Mouse (Mus musculus): ENCODE data around the gene Nelfa. TPM values are rescaled to one million over a fixed set of nuclear protein-coding genes. Genes with fewer than 3 reads are reported as not detected.
"Not testable (repeated sequence)": the region's sequence is repeated elsewhere in the genome, so short reads cannot be mapped to it uniquely, and the experiment has no call there.

Gene Nelfa
- polyA plus RNA-seq, 1 experiment from 2014 or later: 25.8 TPM

- no peaks in the 10 kb centered on the region for H3K4me1 ChIP-seq (ENCODE audit: control insufficient read depth in 2 of 2, insufficient read depth in 2 of 2, low read length in 2 of 2)
- H3K4me3 ChIP-seq (ENCODE audit: control insufficient read depth in 1 of 2, insufficient read depth in 1 of 2, low read depth in 1 of 2, low read length in 2 of 2): no peak overlapping the region
- peak overlapping the region; percentile 29; the same call in 1 of the 2 replicates for H3K4me2 ChIP-seq (ENCODE audit: low read length)
- 40% methylated on average over 10 of the region's 10 CpGs for WGBS
- H3K36me3 ChIP-seq (ENCODE audit: control insufficient read depth, insufficient read depth, low read length): no peaks in the 10 kb centered on the region
- no peak overlapping the region for H3K27ac ChIP-seq (replicated peaks in 1 of 2; ENCODE audit: control insufficient read depth in 1 of 2, insufficient read depth in 1 of 2, low read depth in 2 of 2, low read length in 2 of 2)
- H3K9me3 ChIP-seq (ENCODE audit: control insufficient read depth, low read length): peaks cover 18% of the 10 kb centered on the region
- ATAC-seq (ENCODE audit: insufficient number of reproducible peaks, insufficient read depth, low FRiP score, low read depth): no peak
- H3K27me3 ChIP-seq (ENCODE audit: control insufficient read depth, insufficient read depth, low read length): no peaks in the 10 kb centered on the region
- H3K9ac ChIP-seq (ENCODE audit: low read length): no peak overlapping the region
These were observed 18.1 kb upstream of the Nelfa start for GRCm38 (mm10) chr5:33954354-33954753.

DNA sequence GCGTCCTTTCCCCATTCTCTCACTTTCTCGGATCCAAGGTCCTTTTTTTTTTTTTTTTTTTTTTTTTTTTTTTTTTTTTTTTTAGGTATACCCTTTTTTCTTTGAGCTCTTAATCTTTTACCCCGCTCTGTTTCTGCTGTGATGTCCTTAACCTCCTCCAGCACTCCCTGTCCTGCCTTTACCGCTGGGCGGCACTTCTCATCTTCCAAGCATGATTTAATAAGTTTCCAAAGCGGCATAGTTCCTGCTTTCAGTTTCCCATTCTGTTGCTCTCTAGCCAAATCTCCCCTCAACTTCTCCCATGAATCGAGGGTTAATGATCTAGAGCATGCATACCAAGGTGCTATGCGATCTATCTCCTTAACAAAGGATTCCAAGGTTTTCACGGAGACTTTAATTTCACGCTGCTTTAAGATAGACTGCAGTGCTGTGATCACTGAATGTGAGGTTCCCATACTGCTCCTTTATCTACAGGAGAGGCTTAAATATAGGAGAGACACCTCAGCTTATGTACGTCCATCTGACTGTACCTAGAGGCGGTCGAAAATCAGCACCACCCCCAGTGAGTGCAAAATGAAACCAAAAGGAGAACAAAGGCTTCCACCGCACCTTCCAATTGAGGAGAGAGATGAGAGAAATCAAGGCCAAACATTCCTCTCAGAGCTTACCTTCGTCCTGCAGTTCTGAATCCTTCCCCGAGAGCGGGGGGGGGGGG lies 17.4 kb upstream of the Nelfa start:
- H3K9me3 ChIP-seq (ENCODE audit: control insufficient read depth, low read length): peaks cover 18% of the 10 kb centered on the region
- ATAC-seq (ENCODE audit: insufficient number of reproducible peaks, insufficient read depth, low FRiP score, low read depth): no peak
- no peak overlapping the region for H3K4me2 ChIP-seq (ENCODE audit: low read length)
- no peak overlapping the region for H3K4me3 ChIP-seq (ENCODE audit: control insufficient read depth in 1 of 2, insufficient read depth in 1 of 2, low read depth in 1 of 2, low read length in 2 of 2)
- H3K27me3 ChIP-seq (ENCODE audit: control insufficient read depth, insufficient read depth, low read length): no peaks in the 10 kb centered on the region
- 80% methylated on average over 17 of the region's 17 CpGs for WGBS
- no peak overlapping the region for H3K9ac ChIP-seq (ENCODE audit: low read length)
- no peak overlapping the region for H3K27ac ChIP-seq (replicated peaks in 1 of 2; ENCODE audit: control insufficient read depth in 1 of 2, insufficient read depth in 1 of 2, low read depth in 2 of 2, low read length in 2 of 2)
- H3K4me1 ChIP-seq (ENCODE audit: control insufficient read depth in 2 of 2, insufficient read depth in 2 of 2, low read length in 2 of 2): no peaks in the 10 kb centered on the region
- H3K36me3 ChIP-seq (ENCODE audit: control insufficient read depth, insufficient read depth, low read length): no peaks in the 10 kb centered on the region

- Histone ChIP-seq H3K27me3 (ENCODE audit: control insufficient read depth, insufficient read depth, low read length) (no peaks in the 10 kb centered on the region), H3K9me3 (ENCODE audit: control insufficient read depth, low read length) (peaks cover 18% of the 10 kb centered on the region), H3K4me1 (ENCODE audit: control insufficient read depth in 2 of 2, insufficient read depth in 2 of 2, low read length in 2 of 2) (no peaks in the 10 kb centered on the region), H3K27ac (replicated peaks in 1 of 2; ENCODE audit: control insufficient read depth in 1 of 2, insufficient read depth in 1 of 2, low read depth in 2 of 2, low read length in 2 of 2) (no peak overlapping the region), H3K4me3 (ENCODE audit: control insufficient read depth in 1 of 2, insufficient read depth in 1 of 2, low read depth in 1 of 2, low read length in 2 of 2) (no peak overlapping the region), H3K4me2 (ENCODE audit: low read length) (no peak overlapping the region), H3K9ac (ENCODE audit: low read length) (no peak overlapping the region), H3K36me3 (ENCODE audit: control insufficient read depth, insufficient read depth, low read length) (no peaks in the 10 kb centered on the region)
- 86% methylated on average over 4 of the region's 4 CpGs for WGBS
- no peak for ATAC-seq (ENCODE audit: insufficient number of reproducible peaks, insufficient read depth, low FRiP score, low read depth)
These were observed 12.1 kb upstream of the Nelfa start for GRCm38 (mm10) chr5:33948314-33948713.

DNA sequence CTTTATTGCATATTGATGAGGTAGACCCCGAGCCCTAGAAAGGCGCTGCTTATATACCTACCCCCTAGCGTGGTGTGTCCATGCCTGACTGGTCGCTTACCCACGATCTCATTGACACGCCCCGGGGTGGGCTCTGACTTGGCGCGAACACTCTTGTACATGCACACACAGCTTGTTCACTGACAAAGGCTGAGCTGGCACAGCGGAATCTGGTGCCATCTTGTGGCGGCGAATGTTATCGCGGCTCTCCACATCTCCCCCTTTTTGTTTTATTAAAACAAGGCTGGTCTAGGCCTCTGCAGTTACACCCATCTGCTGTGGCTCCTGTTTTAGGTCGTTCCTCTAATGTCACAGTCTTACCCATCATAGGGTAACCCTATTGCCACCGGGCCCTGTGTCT lies 10.8 kb upstream of the Nelfa start:
- peaks cover 18% of the 10 kb centered on the region for H3K9me3 ChIP-seq (ENCODE audit: control insufficient read depth, low read length)
- ATAC-seq (ENCODE audit: insufficient number of reproducible peaks, insufficient read depth, low FRiP score, low read depth); H3K4me3 ChIP-seq (ENCODE audit: control insufficient read depth in 1 of 2, insufficient read depth in 1 of 2, low read depth in 1 of 2, low read length in 2 of 2); H3K27me3 ChIP-seq (ENCODE audit: control insufficient read depth, insufficient read depth, low read length); H3K27ac ChIP-seq (replicated peaks in 1 of 2; ENCODE audit: control insufficient read depth in 1 of 2, insufficient read depth in 1 of 2, low read depth in 2 of 2, low read length in 2 of 2); H3K4me2 ChIP-seq (ENCODE audit: low read length); H3K4me1 ChIP-seq (ENCODE audit: control insufficient read depth in 2 of 2, insufficient read depth in 2 of 2, low read length in 2 of 2); H3K9ac ChIP-seq (ENCODE audit: low read length); H3K36me3 ChIP-seq (ENCODE audit: control insufficient read depth, insufficient read depth, low read length): not testable (repeated sequence)
- 87% methylated on average over 16 of the region's 16 CpGs for WGBS

GRCm38 (mm10) chr5:33938448-33938847 lies 2.2 kb upstream of the Nelfa start:
- no peak overlapping the region for H3K4me2 ChIP-seq (ENCODE audit: low read length)
- H3K9ac ChIP-seq (ENCODE audit: low read length): no peak overlapping the region
- H3K4me3 ChIP-seq (ENCODE audit: control insufficient read depth in 1 of 2, insufficient read depth in 1 of 2, low read depth in 1 of 2, low read length in 2 of 2): no peak overlapping the region
- 67% methylated on average over 3 of the region's 3 CpGs for WGBS
- no peak for ATAC-seq (ENCODE audit: insufficient number of reproducible peaks, insufficient read depth, low FRiP score, low read depth)
- no peaks in the 10 kb centered on the region for H3K27me3 ChIP-seq (ENCODE audit: control insufficient read depth, insufficient read depth, low read length)
- H3K9me3 ChIP-seq (ENCODE audit: control insufficient read depth, low read length): peaks cover 10% of the 10 kb centered on the region; the same call in 1 of the 2 replicates
- H3K36me3 ChIP-seq (ENCODE audit: control insufficient read depth, insufficient read depth, low read length): no peaks in the 10 kb centered on the region
- peaks cover 4 to 21% of the 10 kb centered on the region in 2 experiments; a peak in 3 of 4 replicates for H3K4me1 ChIP-seq (ENCODE audit: control insufficient read depth in 2 of 2, insufficient read depth in 2 of 2, low read length in 2 of 2)
- no peak overlapping the region for H3K27ac ChIP-seq (replicated peaks in 1 of 2; ENCODE audit: control insufficient read depth in 1 of 2, insufficient read depth in 1 of 2, low read depth in 2 of 2, low read length in 2 of 2)

- H3K9me3 ChIP-seq (ENCODE audit: control insufficient read depth, low read length): peaks cover 8% of the 10 kb centered on the region; the same call in 1 of the 2 replicates
- WGBS: 92% methylated on average over 2 of the region's 2 CpGs
- H3K27me3 ChIP-seq (ENCODE audit: control insufficient read depth, insufficient read depth, low read length): no peaks in the 10 kb centered on the region
- no peaks in the 10 kb centered on the region for H3K36me3 ChIP-seq (ENCODE audit: control insufficient read depth, insufficient read depth, low read length)
- H3K9ac ChIP-seq (ENCODE audit: low read length): peak overlapping the region; percentile 94
- ATAC-seq (ENCODE audit: insufficient number of reproducible peaks, insufficient read depth, low FRiP score, low read depth): no peak
- H3K4me1 ChIP-seq (ENCODE audit: control insufficient read depth in 2 of 2, insufficient read depth in 2 of 2, low read length in 2 of 2): peaks cover 4 to 21% of the 10 kb centered on the region in 2 experiments; a peak in 3 of 4 replicates
- H3K4me2 ChIP-seq (ENCODE audit: low read length): peak overlapping the region; percentile 88
- no peak overlapping the region for H3K27ac ChIP-seq (replicated peaks in 1 of 2; ENCODE audit: control insufficient read depth in 1 of 2, insufficient read depth in 1 of 2, low read depth in 2 of 2, low read length in 2 of 2)
- peak overlapping the region in 1 of 2 experiments; percentile 96; a peak in 2 of 4 replicates for H3K4me3 ChIP-seq (ENCODE audit: control insufficient read depth in 1 of 2, insufficient read depth in 1 of 2, low read depth in 1 of 2, low read length in 2 of 2)
These were observed 1.0 kb upstream of the Nelfa start for GRCm38 (mm10) chr5:33937230-33937629.

DNA sequence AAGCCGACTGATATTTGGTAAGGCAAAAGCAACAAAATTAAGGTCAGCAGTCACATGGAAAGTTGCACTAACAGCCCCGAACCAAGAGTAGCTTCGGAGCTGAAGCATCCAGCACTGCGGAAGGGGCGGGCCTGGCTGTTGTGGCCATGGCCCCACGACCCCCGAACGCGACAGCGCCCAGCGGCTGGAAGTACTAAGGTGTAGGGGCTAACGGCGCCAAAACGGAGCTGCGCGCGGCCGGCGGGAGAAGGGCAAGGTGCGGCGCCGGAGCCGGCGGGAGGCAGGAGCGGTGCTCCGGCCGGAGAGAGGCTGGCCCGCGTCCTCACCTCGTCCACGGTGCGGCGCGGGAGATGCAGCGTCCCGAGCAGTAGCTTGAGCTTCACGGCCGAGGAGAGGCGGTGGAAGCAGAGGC lies 507 bp downstream of the Nelfa start:
- H3K36me3 ChIP-seq (ENCODE audit: control insufficient read depth, insufficient read depth, low read length): peaks cover 6% of the 10 kb centered on the region
- peak overlapping the region; percentile 94 for H3K9ac ChIP-seq (ENCODE audit: low read length)
- H3K4me2 ChIP-seq (ENCODE audit: low read length): peak overlapping the region; percentile 70
- WGBS: under 1% methylated on average over 36 of the region's 39 CpGs
- H3K27ac ChIP-seq (replicated peaks in 1 of 2; ENCODE audit: control insufficient read depth in 1 of 2, insufficient read depth in 1 of 2, low read depth in 2 of 2, low read length in 2 of 2): peak overlapping the region; percentile 78 to 93
- no peaks in the 10 kb centered on the region for H3K27me3 ChIP-seq (ENCODE audit: control insufficient read depth, insufficient read depth, low read length)
- H3K4me3 ChIP-seq (ENCODE audit: control insufficient read depth in 1 of 2, insufficient read depth in 1 of 2, low read depth in 1 of 2, low read length in 2 of 2): peak overlapping the region; percentile 59 to 96
- ATAC-seq (ENCODE audit: insufficient number of reproducible peaks, insufficient read depth, low FRiP score, low read depth): peak; percentile 49
- H3K9me3 ChIP-seq (ENCODE audit: control insufficient read depth, low read length): 0 out of 2 replicates have a peak, but pooled peaks cover 3% of the 10 kb centered on the region
- peaks cover 4 to 21% of the 10 kb centered on the region in 2 experiments; a peak in 3 of 4 replicates for H3K4me1 ChIP-seq (ENCODE audit: control insufficient read depth in 2 of 2, insufficient read depth in 2 of 2, low read length in 2 of 2)

Measured in heart, embryonic 14.5 days (tissue).